Mouse (Mus musculus): ENCODE results near the gene Mapk8ip3. TPM values are rescaled to one million over a fixed set of nuclear protein-coding genes. Genes with fewer than 3 reads are reported as not detected.
"Not testable (repeated sequence)": the region's sequence is repeated elsewhere in the genome, so short reads cannot be mapped to it uniquely, and the experiment has no call there.

Mapk8ip3 gene
- polyA plus RNA-seq, 1 experiment from 2014 or later = 50.9 TPM

GRCm38 (mm10) chr17:24943036-24943435 is 6.3 kb upstream of the Mapk8ip3 start:
- H3K9ac ChIP-seq (ENCODE audit: low read depth, low read length) = no peak overlapping the region
- no peak overlapping the region for H3K27ac ChIP-seq (ENCODE audit: low read depth, low read length)
- ATAC-seq (ENCODE audit: low FRiP score) = no peak
- DNase-seq (ENCODE audit: low spot score) = no peak
- 91% methylated on average over 7 of the region's 7 CpGs for WGBS
- H3K4me1 ChIP-seq (replicated peaks; ENCODE audit: control insufficient read depth, insufficient read depth, low read length) = no peaks in the 10 kb centered on the region
- peaks cover 5% of the 10 kb centered on the region; the same call in 1 of the 2 replicates for H3K36me3 ChIP-seq (ENCODE audit: control insufficient read depth, insufficient read depth, low read length)
- no peak overlapping the region for H3K4me2 ChIP-seq (replicated peaks; ENCODE audit: low read depth, low read length)
- H3K9me3 ChIP-seq (ENCODE audit: control insufficient read depth, low read length) = no peaks in the 10 kb centered on the region
- no peaks in the 10 kb centered on the region for H3K27me3 ChIP-seq (ENCODE audit: control insufficient read depth, insufficient read depth, low read length)
- H3K4me3 ChIP-seq (ENCODE audit: low read depth, low read length) = no peak overlapping the region

- not testable (repeated sequence) for H3K4me3 ChIP-seq (ENCODE audit: low read depth, low read length); H3K4me2 ChIP-seq (replicated peaks; ENCODE audit: low read depth, low read length); H3K27ac ChIP-seq (ENCODE audit: low read depth, low read length); ATAC-seq (ENCODE audit: low FRiP score); H3K36me3 ChIP-seq (ENCODE audit: control insufficient read depth, insufficient read depth, low read length); H3K4me1 ChIP-seq (replicated peaks; ENCODE audit: control insufficient read depth, insufficient read depth, low read length); H3K27me3 ChIP-seq (ENCODE audit: control insufficient read depth, insufficient read depth, low read length); H3K9ac ChIP-seq (ENCODE audit: low read depth, low read length); H3K9me3 ChIP-seq (ENCODE audit: control insufficient read depth, low read length)
- DNase-seq (ENCODE audit: low spot score) = peak; percentile 21
- 28% methylated on average over 2 of the region's 2 CpGs for whole genome bisulfite sequencing
These were observed 5.7 kb upstream of the Mapk8ip3 start for GRCm38 (mm10) chr17:24942453-24942852.

- WGBS = 52% methylated on average over 6 of the region's 6 CpGs
- peak overlapping the region; percentile 78 for H3K27ac ChIP-seq (ENCODE audit: low read depth, low read length)
- ATAC-seq (ENCODE audit: low FRiP score) (no peak), DNase-seq (ENCODE audit: low spot score) (no peak)
- H3K4me3 ChIP-seq (ENCODE audit: low read depth, low read length) = peak overlapping the region; percentile 97
- H3K9ac ChIP-seq (ENCODE audit: low read depth, low read length) = peak overlapping the region; percentile 93
- H3K9me3 ChIP-seq (ENCODE audit: control insufficient read depth, low read length) = no peaks in the 10 kb centered on the region
- H3K4me1 ChIP-seq (replicated peaks; ENCODE audit: control insufficient read depth, insufficient read depth, low read length) = peaks cover 6% of the 10 kb centered on the region; the same call in 1 of the 2 replicates
- peak overlapping the region; percentile 58 for H3K4me2 ChIP-seq (replicated peaks; ENCODE audit: low read depth, low read length)
- H3K36me3 ChIP-seq (ENCODE audit: control insufficient read depth, insufficient read depth, low read length) = 0 out of 2 replicates have a peak, but pooled peaks cover 2% of the 10 kb centered on the region
- no peaks in the 10 kb centered on the region for H3K27me3 ChIP-seq (ENCODE audit: control insufficient read depth, insufficient read depth, low read length)
These were observed 489 bp upstream of the Mapk8ip3 start for GRCm38 (mm10) chr17:24937266-24937665.

DNA sequence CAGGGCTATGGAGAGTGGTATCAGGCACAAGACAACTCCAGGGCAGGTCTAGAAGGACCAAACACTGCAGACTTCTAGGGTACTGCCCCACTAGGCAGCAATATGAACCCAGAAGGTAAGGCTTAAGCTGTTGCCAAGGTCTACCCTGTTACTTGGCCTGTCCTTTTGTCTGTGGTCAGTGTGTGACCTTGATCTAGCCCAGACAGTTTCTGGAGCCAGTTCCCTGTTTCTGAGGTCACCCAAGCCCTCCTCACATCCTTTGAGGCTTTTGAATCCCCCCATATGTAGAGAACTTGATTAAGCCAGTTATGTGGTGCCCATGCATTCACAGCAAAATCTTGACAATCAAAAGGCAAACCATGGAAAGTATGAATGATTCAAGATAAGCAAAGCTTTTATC is 1.1 kb downstream of the Mapk8ip3 start:
- Histone ChIP-seq H3K4me1 (replicated peaks; ENCODE audit: control insufficient read depth, insufficient read depth, low read length) (peaks cover 6% of the 10 kb centered on the region; the same call in 1 of the 2 replicates), H3K36me3 (ENCODE audit: control insufficient read depth, insufficient read depth, low read length) (no peaks in the 10 kb centered on the region), H3K27me3 (ENCODE audit: control insufficient read depth, insufficient read depth, low read length) (no peaks in the 10 kb centered on the region), H3K9ac (ENCODE audit: low read depth, low read length) (peak overlapping the region; percentile 93), H3K9me3 (ENCODE audit: control insufficient read depth, low read length) (no peaks in the 10 kb centered on the region), H3K4me3 (ENCODE audit: low read depth, low read length) (peak overlapping the region; percentile 97), H3K4me2 (replicated peaks; ENCODE audit: low read depth, low read length) (peak overlapping the region; percentile 58), H3K27ac (ENCODE audit: low read depth, low read length) (no peak overlapping the region)
- ATAC-seq (ENCODE audit: low FRiP score) = no peak
- DNase-seq (ENCODE audit: low spot score) = no peak

DNA sequence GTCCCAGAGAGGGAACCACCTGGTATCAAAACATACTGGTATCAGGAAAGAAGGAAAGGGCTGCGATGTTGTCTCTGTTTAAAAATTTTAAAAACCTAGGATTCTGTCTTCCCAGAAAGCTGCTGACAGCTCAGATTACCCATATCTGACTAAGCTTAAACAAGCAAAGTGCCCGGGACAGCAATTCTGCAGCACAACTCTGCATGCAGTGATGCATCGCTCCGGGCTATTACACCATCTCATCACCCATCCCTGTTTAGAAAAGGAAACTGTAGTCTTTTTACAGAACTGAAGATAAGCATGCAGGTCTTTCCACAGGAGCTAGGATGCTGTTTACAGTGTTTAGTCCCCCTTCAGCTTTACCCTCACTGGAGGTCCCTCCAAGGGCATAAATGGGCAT is 1.9 kb downstream of the Mapk8ip3 start:
- Histone ChIP-seq H3K4me3 (ENCODE audit: low read depth, low read length) (peak overlapping the region; percentile 97; the same call in 1 of the 2 replicates), H3K27me3 (ENCODE audit: control insufficient read depth, insufficient read depth, low read length) (no peaks in the 10 kb centered on the region), H3K27ac (ENCODE audit: low read depth, low read length) (no peak overlapping the region), H3K9me3 (ENCODE audit: control insufficient read depth, low read length) (no peaks in the 10 kb centered on the region), H3K36me3 (ENCODE audit: control insufficient read depth, insufficient read depth, low read length) (no peaks in the 10 kb centered on the region), H3K4me2 (replicated peaks; ENCODE audit: low read depth, low read length) (peak overlapping the region; percentile 58), H3K9ac (ENCODE audit: low read depth, low read length) (peak overlapping the region; percentile 93), H3K4me1 (replicated peaks; ENCODE audit: control insufficient read depth, insufficient read depth, low read length) (peaks cover 6% of the 10 kb centered on the region; the same call in 1 of the 2 replicates)
- WGBS = 89% methylated on average over 4 of the region's 4 CpGs
- ATAC-seq (ENCODE audit: low FRiP score) = no peak
- DNase-seq (ENCODE audit: low spot score) = no peak

GRCm38 (mm10) chr17:24933163-24933562 is 3.6 kb downstream of the Mapk8ip3 start:
- Histone ChIP-seq H3K4me1 (replicated peaks; ENCODE audit: control insufficient read depth, insufficient read depth, low read length) (peaks cover 6% of the 10 kb centered on the region; the same call in 1 of the 2 replicates), H3K27me3 (ENCODE audit: control insufficient read depth, insufficient read depth, low read length) (no peaks in the 10 kb centered on the region), H3K27ac (ENCODE audit: low read depth, low read length) (no peak overlapping the region), H3K4me3 (ENCODE audit: low read depth, low read length) (no peak overlapping the region), H3K4me2 (replicated peaks; ENCODE audit: low read depth, low read length) (no peak overlapping the region), H3K9me3 (ENCODE audit: control insufficient read depth, low read length) (no peaks in the 10 kb centered on the region), H3K9ac (ENCODE audit: low read depth, low read length) (no peak overlapping the region), H3K36me3 (ENCODE audit: control insufficient read depth, insufficient read depth, low read length) (no peaks in the 10 kb centered on the region)
- ATAC-seq (ENCODE audit: low FRiP score) = no peak
- 81% methylated on average over 4 of the region's 4 CpGs for WGBS
- DNase-seq (ENCODE audit: low spot score) = no peak

- DNase-seq (ENCODE audit: low spot score) (no peak), ATAC-seq (ENCODE audit: low FRiP score) (no peak)
- Histone ChIP-seq H3K36me3 (ENCODE audit: control insufficient read depth, insufficient read depth, low read length) (no peaks in the 10 kb centered on the region), H3K9ac (ENCODE audit: low read depth, low read length) (no peak overlapping the region), H3K27ac (ENCODE audit: low read depth, low read length) (no peak overlapping the region), H3K4me1 (replicated peaks; ENCODE audit: control insufficient read depth, insufficient read depth, low read length) (peaks cover 6% of the 10 kb centered on the region; the same call in 1 of the 2 replicates), H3K4me3 (ENCODE audit: low read depth, low read length) (no peak overlapping the region), H3K9me3 (ENCODE audit: control insufficient read depth, low read length) (no peaks in the 10 kb centered on the region), H3K4me2 (replicated peaks; ENCODE audit: low read depth, low read length) (no peak overlapping the region), H3K27me3 (ENCODE audit: control insufficient read depth, insufficient read depth, low read length) (no peaks in the 10 kb centered on the region)
- whole genome bisulfite sequencing = 93% methylated on average over 4 of the region's 4 CpGs
These were observed 4.3 kb downstream of the Mapk8ip3 start for GRCm38 (mm10) chr17:24932431-24932830.

DNA sequence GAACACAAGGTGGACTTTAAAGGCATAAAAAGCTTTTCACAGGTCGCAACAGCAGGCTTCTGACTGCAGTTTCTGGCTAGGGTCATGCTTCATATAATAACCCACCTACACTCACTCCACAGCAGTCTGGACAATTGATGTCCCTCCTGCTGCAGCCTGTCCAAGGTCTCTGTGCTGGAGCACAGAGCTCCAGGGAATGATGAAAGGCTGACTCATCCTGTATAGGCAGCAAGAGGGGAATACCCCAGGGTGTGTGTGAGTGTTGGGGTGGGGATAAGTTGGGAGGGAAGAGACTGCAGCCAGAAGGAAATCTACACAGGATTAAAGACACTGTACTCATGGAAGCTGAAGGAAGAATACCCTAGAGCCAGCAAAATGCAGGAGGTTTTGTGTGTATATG is 7.3 kb downstream of the Mapk8ip3 start:
- no peak overlapping the region for H3K4me3 ChIP-seq (ENCODE audit: low read depth, low read length)
- no peak overlapping the region for H3K9ac ChIP-seq (ENCODE audit: low read depth, low read length)
- H3K36me3 ChIP-seq (ENCODE audit: control insufficient read depth, insufficient read depth, low read length) = peaks cover 2% of the 10 kb centered on the region; the same call in 1 of the 2 replicates
- ATAC-seq (ENCODE audit: low FRiP score) (no peak), DNase-seq (ENCODE audit: low spot score) (no peak)
- 91% methylated on average over 1 of the region's 1 CpGs for WGBS
- 0 out of 2 replicates have a peak, but pooled peaks cover 3% of the 10 kb centered on the region for H3K4me1 ChIP-seq (replicated peaks; ENCODE audit: control insufficient read depth, insufficient read depth, low read length)
- H3K27me3 ChIP-seq (ENCODE audit: control insufficient read depth, insufficient read depth, low read length) = no peaks in the 10 kb centered on the region
- no peaks in the 10 kb centered on the region for H3K9me3 ChIP-seq (ENCODE audit: control insufficient read depth, low read length)
- no peak overlapping the region for H3K27ac ChIP-seq (ENCODE audit: low read depth, low read length)
- no peak overlapping the region for H3K4me2 ChIP-seq (replicated peaks; ENCODE audit: low read depth, low read length)

DNA sequence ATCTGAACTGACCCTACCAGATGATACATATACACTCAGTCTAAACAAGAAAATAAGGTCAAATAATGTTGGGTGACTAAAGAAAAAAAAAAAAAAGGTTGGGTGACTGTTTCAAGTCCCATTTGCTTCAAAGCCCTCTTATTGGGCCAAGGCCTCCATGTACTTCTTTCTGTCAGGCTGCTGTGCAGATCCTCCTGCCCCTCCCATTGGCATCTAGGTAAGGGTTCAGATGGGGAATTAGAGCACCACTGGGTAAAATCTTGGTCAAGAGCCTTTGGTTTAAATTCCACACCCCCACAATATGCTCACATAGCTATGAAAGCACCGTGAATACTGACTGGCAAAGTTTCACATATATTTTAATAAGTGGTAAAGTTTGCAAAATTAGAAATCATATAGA is 13.5 kb downstream of the Mapk8ip3 start:
- Histone ChIP-seq H3K9ac (ENCODE audit: low read depth, low read length) (no peak overlapping the region), H3K9me3 (ENCODE audit: control insufficient read depth, low read length) (no peaks in the 10 kb centered on the region), H3K4me3 (ENCODE audit: low read depth, low read length) (no peak overlapping the region), H3K36me3 (ENCODE audit: control insufficient read depth, insufficient read depth, low read length) (peaks cover 20% of the 10 kb centered on the region; the same call in 1 of the 2 replicates), H3K4me2 (replicated peaks; ENCODE audit: low read depth, low read length) (no peak overlapping the region), H3K27me3 (ENCODE audit: control insufficient read depth, insufficient read depth, low read length) (no peaks in the 10 kb centered on the region), H3K27ac (ENCODE audit: low read depth, low read length) (no peak overlapping the region), H3K4me1 (replicated peaks; ENCODE audit: control insufficient read depth, insufficient read depth, low read length) (no peaks in the 10 kb centered on the region)
- 100% methylated on average over 1 of the region's 1 CpGs for WGBS
- no peak for DNase-seq (ENCODE audit: low spot score)
- no peak for ATAC-seq (ENCODE audit: low FRiP score)
